Mouse (Mus musculus) urinary bladder, postnatal 10 days (tissue): Measurements from ENCODE around the gene Mphosph6.

ENCODE experiments used
- DNase-seq: peaks from one replicate; pipeline ENCODE4 v3.0.0; 2022; ENCODE audit warnings: low spot score

Mphosph6 gene

GRCm38 (mm10) chr8:117801443-117802298 is at the start of gene Mphosph6:
Gene Mphosph6, minus strand, starts transcription at chr8:117801943.
- DNase-seq: peak; percentile 87

- DNase-seq: no peak
Observed at GRCm38 (mm10) chr8:117850420-117850819, 48.7 kb upstream of the Mphosph6 start.

- no peak for DNase-seq
Observed at GRCm38 (mm10) chr8:117847865-117848264, 46.1 kb upstream of the Mphosph6 start.

GRCm38 (mm10) chr8:117843694-117844093 is 42.0 kb upstream of the Mphosph6 start:
- no peak for DNase-seq

- no peak for DNase-seq
Observed at GRCm38 (mm10) chr8:117813524-117813923, 11.8 kb upstream of the Mphosph6 start.

- DNase-seq: no peak
Observed at GRCm38 (mm10) chr8:117810676-117811075, 8.9 kb upstream of the Mphosph6 start.

- no peak for DNase-seq
Observed at GRCm38 (mm10) chr8:117805419-117805818, 3.7 kb upstream of the Mphosph6 start.

- DNase-seq: no peak
Observed at GRCm38 (mm10) chr8:117802299-117802689, 551 bp upstream of the Mphosph6 start.

GRCm38 (mm10) chr8:117798066-117798465 is 3.7 kb downstream of the Mphosph6 start:
- no peak for DNase-seq

GRCm38 (mm10) chr8:117796464-117796863 is 5.3 kb downstream of the Mphosph6 start:
- no peak for DNase-seq

- no peak for DNase-seq
Observed at GRCm38 (mm10) chr8:117794581-117794980, 7.2 kb downstream of the Mphosph6 start.

GRCm38 (mm10) chr8:117792616-117793144 is 9.1 kb downstream of the Mphosph6 start:
- no peak for DNase-seq

GRCm38 (mm10) chr8:117786428-117786827 is 15.3 kb downstream of the Mphosph6 start:
- DNase-seq: no peak

GRCm38 (mm10) chr8:117783021-117783420 is 18.7 kb downstream of the Mphosph6 start:
- DNase-seq: no peak

- no peak for DNase-seq
Observed at GRCm38 (mm10) chr8:117781375-117782129, 20.2 kb downstream of the Mphosph6 start.

GRCm38 (mm10) chr8:117779344-117779743 is 22.4 kb downstream of the Mphosph6 start:
- DNase-seq: no peak

GRCm38 (mm10) chr8:117778531-117779322 is 23.0 kb downstream of the Mphosph6 start:
- DNase-seq: no peak

GRCm38 (mm10) chr8:117776075-117776474 is 25.7 kb downstream of the Mphosph6 start:
- no peak for DNase-seq

GRCm38 (mm10) chr8:117775626-117776025 is 26.1 kb downstream of the Mphosph6 start:
- no peak for DNase-seq

GRCm38 (mm10) chr8:117772597-117772996 is 29.1 kb downstream of the Mphosph6 start:
- DNase-seq: no peak

GRCm38 (mm10) chr8:117772126-117772525 is 29.6 kb downstream of the Mphosph6 start:
- DNase-seq: no peak
